Mouse (Mus musculus) kidney, postnatal 10 days (tissue): Measurements from ENCODE around the gene Nek9.

Experiments
- DNase-seq: peaks from one replicate; pipeline ENCODE4 v3.0.0; 2021; ENCODE audit warnings: mixed read lengths

Gene Nek9

GRCm38 (mm10) chr12:85339243-85339729 lies at the start of gene Nek9:
Gene Nek9 (minus strand): TSS chr12:85339362.
- DNase-seq, result peak; percentile 96

GRCm38 (mm10) chr12:85385995-85386375 lies 46.8 kb upstream of the Nek9 start:
- DNase-seq, result no peak

GRCm38 (mm10) chr12:85385329-85385994 lies 46.3 kb upstream of the Nek9 start:
- no peak for DNase-seq

- DNase-seq, result no peak
These were observed 43.9 kb upstream of the Nek9 start for GRCm38 (mm10) chr12:85382761-85383680.

GRCm38 (mm10) chr12:85381570-85381969 lies 42.4 kb upstream of the Nek9 start:
- DNase-seq, result no peak

GRCm38 (mm10) chr12:85380942-85381341 lies 41.8 kb upstream of the Nek9 start:
- no peak for DNase-seq

GRCm38 (mm10) chr12:85380308-85380707 lies 41.1 kb upstream of the Nek9 start:
- DNase-seq, result no peak

GRCm38 (mm10) chr12:85378271-85378670 lies 39.1 kb upstream of the Nek9 start:
- no peak for DNase-seq

GRCm38 (mm10) chr12:85374561-85375272 lies 35.6 kb upstream of the Nek9 start, which contains the start of gene Tmed10:
Gene Tmed10 (minus strand): TSS chr12:85374847.
- peak; percentile 94 for DNase-seq

- peak; percentile 81 for DNase-seq
These were observed 34.7 kb upstream of the Nek9 start for GRCm38 (mm10) chr12:85373591-85374560.

GRCm38 (mm10) chr12:85372068-85372665 lies 33.0 kb upstream of the Nek9 start:
- no peak for DNase-seq

- DNase-seq, result no peak
These were observed 29.4 kb upstream of the Nek9 start for GRCm38 (mm10) chr12:85368441-85369063.

- peak; percentile 54 for DNase-seq
These were observed 27.1 kb upstream of the Nek9 start for GRCm38 (mm10) chr12:85366271-85366670.

GRCm38 (mm10) chr12:85362510-85362909 lies 23.3 kb upstream of the Nek9 start:
- no peak for DNase-seq

GRCm38 (mm10) chr12:85361580-85361979 lies 22.4 kb upstream of the Nek9 start:
- no peak for DNase-seq

- no peak for DNase-seq
These were observed 22.0 kb upstream of the Nek9 start for GRCm38 (mm10) chr12:85361165-85361564.

GRCm38 (mm10) chr12:85354061-85354460 lies 14.9 kb upstream of the Nek9 start:
- no peak for DNase-seq

GRCm38 (mm10) chr12:85350407-85351232 lies 11.5 kb upstream of the Nek9 start:
- DNase-seq, result peak; percentile 44

- DNase-seq, result no peak
These were observed 9.2 kb upstream of the Nek9 start for GRCm38 (mm10) chr12:85348338-85348737.

- no peak for DNase-seq
These were observed 8.0 kb upstream of the Nek9 start for GRCm38 (mm10) chr12:85347196-85347595.
